ENCODE assay signal across 20 mouse cellular contexts in the genomic region with DNA sequence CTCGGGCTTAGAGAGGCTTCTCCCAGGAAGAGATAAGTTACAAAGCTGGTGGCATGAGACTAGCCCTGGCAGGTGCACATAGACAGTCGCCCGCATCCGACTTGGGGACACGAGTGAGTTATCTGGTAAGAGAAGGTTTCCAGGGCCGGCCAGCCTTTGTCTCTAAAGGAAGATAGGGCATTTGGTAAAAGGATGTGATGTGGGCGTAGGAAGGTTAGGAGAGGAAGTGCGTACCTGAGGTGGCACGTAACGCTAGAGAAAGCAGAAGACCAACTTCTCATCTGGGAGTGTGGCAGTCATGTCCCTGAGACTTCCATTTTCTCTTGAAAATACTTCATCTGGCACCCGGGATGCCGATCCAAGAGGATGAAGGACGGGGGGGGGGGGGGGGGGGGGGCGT.
DNase-seq lines count a peak whose midpoint lies in the region; ATAC-seq and TF ChIP-seq lines count a peak whose summit lies in the region.
"Had no signal": no experiment of that assay in that cellular context is flagged by ENCODE, and none has a peak within 500 bp of the region (broad histone marks: within the 10 kb centered on the region; RNA-seq: fewer than 3 reads in every experiment).

No protein-coding gene starts in this region.

- no peak overlapping the region for H3K4me2 ChIP-seq in hindbrain, embryonic 11.5 days (replicated peaks; ENCODE audit: low read depth, low read length)
- H3K4me2 ChIP-seq: heart, embryonic 13.5 days; hindbrain, embryonic 12.5 days had no signal

- WGBS in heart, adult 2 months, result 75% methylated on average over 14 of the region's 14 CpGs
- 94% methylated on average over 12 of the region's 14 CpGs for WGBS in hindbrain, embryonic 11.5 days

- H3K79me2 ChIP-seq in heart, adult 2 months (replicated peaks; ENCODE audit: control insufficient read depth, insufficient read depth, low read length), result no peaks in the 10 kb centered on the region

- DNase-seq in CD4-positive helper T cell, adult 2 months (ENCODE audit: low read depth, low spot score), result peak; percentile 81
- peak; percentile 56 for DNase-seq in T-cell, adult 2 months (ENCODE audit: low spot score)
- DNase-seq in liver, result no peak
- DNase-seq in heart, adult 2 months, result no peak
- no peak for DNase-seq in hindbrain, embryonic 11.5 days (ENCODE audit: low spot score)
- DNase-seq: adrenal gland, adult 8-10 months; adrenal gland, postnatal 36 days; cerebellum, adult 2 months; cerebellum, postnatal 10 days; gastrocnemius, adult 2 months; gastrocnemius, postnatal 25 days; heart, postnatal 36 days had no signal

- no peak for TF ChIP-seq CTCF in heart, adult 2 months (IDR thresholded peaks at IDR 0.05)

- ATAC-seq in megakaryocyte, adult 5-6 weeks (ENCODE audit: poor library complexity, severe bottlenecking), result peak; percentile 61
- ATAC-seq in hindbrain, embryonic 11.5 days (ENCODE audit: low FRiP score), result no peak
- ATAC-seq: forebrain, embryonic 14.5 days; hindbrain, embryonic 16.5 days; Patski had no signal

- no peak for TF ChIP-seq POLR2A in heart, adult 2 months (IDR thresholded peaks at IDR 0.05; ENCODE audit: insufficient read depth, low read depth, low read length)

- no peak overlapping the region for H3K4me3 ChIP-seq in heart, adult 2 months
- H3K4me3 ChIP-seq in hindbrain, embryonic 11.5 days (ENCODE audit: low read depth, low read length), result no peak overlapping the region
- H3K4me3 ChIP-seq: embryonic facial prominence, embryonic 10.5 days; gastrocnemius, adult 2 months; heart, embryonic 13.5 days; hindbrain, embryonic 12.5 days had no signal

- H3K36me3 ChIP-seq in heart, adult 2 months (ENCODE audit: control insufficient read depth, insufficient read depth, low read length), result no peaks in the 10 kb centered on the region
- H3K36me3 ChIP-seq in hindbrain, embryonic 11.5 days (ENCODE audit: control insufficient read depth, insufficient read depth, low read length), result no peaks in the 10 kb centered on the region
- H3K36me3 ChIP-seq: embryonic facial prominence, embryonic 10.5 days; heart, embryonic 13.5 days; hindbrain, embryonic 12.5 days had no signal

- no peak overlapping the region for H3K9ac ChIP-seq in heart, adult 2 months (ENCODE audit: low read depth, low read length)
- H3K9ac ChIP-seq in hindbrain, embryonic 11.5 days (ENCODE audit: low read depth, low read length), result no peak overlapping the region
- H3K9ac ChIP-seq: heart, embryonic 13.5 days; hindbrain, embryonic 12.5 days had no signal

- no peak for TF ChIP-seq EP300 in heart, adult 2 months (IDR thresholded peaks at IDR 0.05; ENCODE audit: insufficient read depth, low read depth, low read length)

- no peaks in the 10 kb centered on the region for H3K27me3 ChIP-seq in heart, adult 2 months (ENCODE audit: control insufficient read depth, insufficient read depth, low read length)
- no peaks in the 10 kb centered on the region for H3K27me3 ChIP-seq in hindbrain, embryonic 11.5 days (ENCODE audit: control insufficient read depth, insufficient read depth, low read length)
- H3K27me3 ChIP-seq: CH12.LX; heart, embryonic 13.5 days; Patski had no signal

- H3K9me3 ChIP-seq in hindbrain, embryonic 11.5 days (ENCODE audit: control insufficient read depth, low read length), result no peaks in the 10 kb centered on the region
- H3K9me3 ChIP-seq: embryonic facial prominence, embryonic 10.5 days; heart, embryonic 13.5 days; hindbrain, embryonic 12.5 days had no signal

- H3K27ac ChIP-seq in heart, adult 2 months, result no peak overlapping the region
- no peak overlapping the region for H3K27ac ChIP-seq in hindbrain, embryonic 11.5 days (ENCODE audit: low read depth, low read length)
- H3K27ac ChIP-seq: embryonic facial prominence, embryonic 10.5 days; gastrocnemius, adult 2 months; heart, embryonic 13.5 days; hindbrain, embryonic 12.5 days had no signal

- intact Hi-C loops in heart, adult 2 months (cut with DNase I), result no loop called here

- H3K4me1 ChIP-seq in heart, adult 2 months (ENCODE audit: control insufficient read depth, insufficient read depth, low read length), result no peaks in the 10 kb centered on the region
- no peaks in the 10 kb centered on the region for H3K4me1 ChIP-seq in hindbrain, embryonic 11.5 days (replicated peaks; ENCODE audit: control insufficient read depth, insufficient read depth, low read length)
- H3K4me1 ChIP-seq: hindbrain, embryonic 12.5 days had no signal

Comparison
In these comparisons a context has a peak if more than half of its experiments do, and no peak if none do; other contexts are left out.
1. DNase-seq: peak in CD4-positive helper T cell, adult 2 months (single experiment) and T-cell, adult 2 months (single experiment); none in liver (single experiment), heart, adult 2 months (0 of 2) and hindbrain, embryonic 11.5 days (single experiment).